Mouse (Mus musculus) bone marrow macrophage, adult 2 months (primary cell): ENCODE results near the gene Mapkapk3. TPM values are rescaled to one million over a fixed set of nuclear protein-coding genes. Genes with fewer than 3 reads are reported as not detected.

Source experiments
- H3K27ac ChIP-seq: 2 replicates; pipeline ENCODE4 v1.5.1; 2012; ENCODE audit warnings: low read depth, low read length; ENCODE audit not compliant: insufficient read depth
- H3K4me1 ChIP-seq: 2 replicates; pipeline ENCODE4 v1.6.1; 2012; ENCODE audit warnings: low read length; ENCODE audit not compliant: control insufficient read depth, insufficient read depth
- H3K4me3 ChIP-seq: 2 replicates; pipeline ENCODE4 v1.5.1; 2012; ENCODE audit warnings: mild to moderate bottlenecking, low read length, moderate library complexity; ENCODE audit not compliant: insufficient read depth
- CTCF ChIP-seq: IDR thresholded peaks from 2 replicates; pipeline ENCODE4 v1.5.1; 2012; ENCODE audit warnings: low read depth, mild to moderate bottlenecking, low read length, moderate library complexity
- POLR2A ChIP-seq: IDR thresholded peaks from 2 replicates; pipeline ENCODE4 v1.6.1; 2012; ENCODE audit warnings: mild to moderate bottlenecking, low read depth, low read length, borderline replicate concordance
- polyA plus RNA-seq: library from polyadenylated mRNA; stranded (reverse); fragments of >200 nt; gene quantifications from 2 replicates; pipeline ENCODE4 v1.2.4, GENCODE M21; 2012; ENCODE audit not compliant: missing spikeins, insufficient read depth, insufficient read length

The Mapkapk3 gene
- polyA plus RNA-seq, 1 experiment = 51.9 TPM

GRCm38 (mm10) chr9:107267721-107268402, 21.8 kb downstream of the Mapkapk3 start:
- TF ChIP-seq CTCF (no peak), POLR2A (no peak)
- peaks cover 74% of the 10 kb centered on the region for H3K4me1 ChIP-seq
- peak overlapping the region; percentile 70 for H3K27ac ChIP-seq
- H3K4me3 ChIP-seq = no peak overlapping the region

- H3K4me3 ChIP-seq = no peak overlapping the region
- TF ChIP-seq POLR2A (no peak), CTCF (no peak)
- no peak overlapping the region for H3K27ac ChIP-seq
- peaks cover 80% of the 10 kb centered on the region for H3K4me1 ChIP-seq
Observed at GRCm38 (mm10) chr9:107267028-107267427, 22.6 kb downstream of the Mapkapk3 start.

DNA sequence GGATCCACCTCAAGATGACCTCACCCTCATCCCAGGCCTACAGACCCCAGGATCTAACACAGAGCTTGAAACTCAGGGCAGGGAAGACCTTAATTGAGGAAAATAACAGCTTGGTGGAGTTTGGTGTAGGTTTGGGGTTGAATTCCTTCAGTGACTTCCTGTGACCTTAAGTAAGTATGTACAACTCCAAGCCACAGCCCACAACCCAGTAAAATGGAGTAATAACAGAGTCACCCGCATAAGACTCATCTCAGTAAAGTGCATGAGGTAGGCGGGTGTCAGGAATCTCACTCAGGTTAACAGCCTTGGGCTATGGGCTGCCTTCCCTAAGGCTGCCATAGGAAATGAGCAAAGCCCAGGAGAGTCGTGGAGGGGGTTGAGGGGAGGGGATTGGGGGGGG, 24.9 kb downstream of the Mapkapk3 start:
- H3K4me1 ChIP-seq = peaks cover 81% of the 10 kb centered on the region
- TF ChIP-seq POLR2A (no peak), CTCF (no peak)

DNA sequence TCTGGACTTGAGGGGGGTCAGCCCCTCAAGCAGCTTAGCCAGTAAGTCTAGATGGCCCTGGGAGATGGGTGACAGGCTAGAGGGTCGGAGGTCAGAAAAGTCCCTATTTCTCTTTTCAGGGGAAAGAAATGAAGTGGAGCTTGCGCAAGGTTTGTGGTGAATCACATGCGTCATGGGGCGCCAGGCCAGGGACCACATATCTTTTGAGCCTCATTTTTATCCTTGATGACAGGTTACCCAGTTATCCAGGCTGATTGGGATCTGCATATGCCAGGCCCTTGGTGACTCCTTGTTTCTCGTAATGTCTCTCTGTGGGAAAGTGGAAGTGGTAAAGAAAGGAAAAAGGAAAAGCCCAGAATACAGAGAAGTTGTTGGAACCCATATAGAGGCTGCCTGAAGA, 25.8 kb downstream of the Mapkapk3 start:
- H3K4me1 ChIP-seq = peaks cover 87% of the 10 kb centered on the region
- no peak for TF ChIP-seq POLR2A
- no peak for TF ChIP-seq CTCF
- no peak overlapping the region for H3K4me3 ChIP-seq

More for the DNA sequence above, 24.9 kb downstream of the Mapkapk3 start:
- H3K4me3 ChIP-seq = no peak overlapping the region
- peak overlapping the region; percentile 76 for H3K27ac ChIP-seq

DNA sequence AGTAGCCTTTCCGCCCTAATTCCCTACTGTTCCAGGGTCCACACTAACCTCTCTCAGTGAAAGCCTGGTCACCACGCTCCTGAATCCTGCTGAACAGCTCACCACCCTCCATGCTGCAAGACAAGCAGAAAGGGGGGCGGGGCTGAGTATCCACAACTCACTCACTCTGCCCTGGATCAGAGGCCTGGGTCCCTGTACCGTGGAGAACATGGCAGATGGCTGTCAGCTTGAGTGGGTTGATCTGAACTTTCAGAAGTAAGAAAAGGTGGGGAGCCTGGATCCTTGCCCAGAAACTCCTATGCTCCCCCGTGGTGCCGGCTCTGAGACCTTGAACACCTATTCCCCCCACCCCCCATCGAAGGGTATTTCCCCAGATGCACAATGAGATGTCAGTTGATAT, 27.3 kb downstream of the Mapkapk3 start:
- Histone ChIP-seq H3K4me1 (peaks cover 84% of the 10 kb centered on the region), H3K4me3 (no peak overlapping the region), H3K27ac (no peak overlapping the region)
- TF ChIP-seq POLR2A (no peak), CTCF (no peak)

More for the DNA sequence above, 25.8 kb downstream of the Mapkapk3 start:
- peak overlapping the region; percentile 76 for H3K27ac ChIP-seq

DNA sequence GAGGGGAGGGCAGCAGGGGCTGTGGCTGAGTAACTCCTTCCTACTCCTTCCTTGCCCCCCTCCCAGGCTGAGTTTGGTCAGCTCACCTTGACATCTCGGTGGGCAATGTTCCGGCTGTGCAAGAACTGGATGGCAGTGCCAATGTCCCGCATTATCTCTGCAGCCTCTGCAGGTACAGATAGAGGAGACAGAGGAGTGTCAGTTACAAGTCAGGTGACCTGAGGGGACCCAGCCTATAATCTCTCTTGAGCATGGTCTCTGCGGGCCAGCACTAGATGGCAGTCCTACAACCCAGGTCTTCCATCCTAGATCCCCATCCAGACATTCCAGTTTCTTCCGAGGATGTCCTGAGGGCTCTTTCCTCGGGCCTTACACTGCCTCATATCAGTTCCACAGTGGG, 27.9 kb downstream of the Mapkapk3 start:
- Histone ChIP-seq H3K4me1 (peaks cover 78% of the 10 kb centered on the region), H3K27ac (0 out of 2 replicates have a peak overlapping the region, but pooled peaks have one; percentile 85), H3K4me3 (no peak overlapping the region)
- TF ChIP-seq CTCF (no peak), POLR2A (no peak)

DNA sequence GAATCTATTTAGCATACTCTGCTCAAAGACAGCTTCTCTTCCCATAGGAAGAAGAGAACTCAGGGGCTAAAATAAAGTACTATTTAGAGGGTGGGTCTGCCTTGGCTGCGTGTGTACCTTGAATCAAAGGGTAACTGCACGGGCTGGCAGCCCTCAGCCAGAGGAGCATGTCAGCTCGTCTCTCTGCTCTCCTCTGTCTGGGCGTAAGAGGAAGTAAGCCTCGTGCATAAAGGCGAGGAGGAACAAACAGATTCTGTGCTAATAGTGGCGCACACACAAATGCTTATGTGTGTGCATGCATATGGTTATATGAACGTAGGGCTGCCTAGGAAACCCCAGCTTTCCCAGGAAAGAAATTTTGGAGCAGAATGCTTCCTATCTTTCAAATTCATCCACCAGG, 28.8 kb downstream of the Mapkapk3 start:
- no peak overlapping the region for H3K4me3 ChIP-seq
- peaks cover 70% of the 10 kb centered on the region for H3K4me1 ChIP-seq
- no peak for TF ChIP-seq POLR2A
- TF ChIP-seq CTCF = no peak
- peak overlapping the region; percentile 85 for H3K27ac ChIP-seq

GRCm38 (mm10) chr9:107260429-107260828, 29.2 kb downstream of the Mapkapk3 start:
- TF ChIP-seq POLR2A = no peak
- no peak for TF ChIP-seq CTCF
- H3K4me3 ChIP-seq = no peak overlapping the region
- peak overlapping the region; percentile 75 for H3K27ac ChIP-seq
- H3K4me1 ChIP-seq = peaks cover 66% of the 10 kb centered on the region

DNA sequence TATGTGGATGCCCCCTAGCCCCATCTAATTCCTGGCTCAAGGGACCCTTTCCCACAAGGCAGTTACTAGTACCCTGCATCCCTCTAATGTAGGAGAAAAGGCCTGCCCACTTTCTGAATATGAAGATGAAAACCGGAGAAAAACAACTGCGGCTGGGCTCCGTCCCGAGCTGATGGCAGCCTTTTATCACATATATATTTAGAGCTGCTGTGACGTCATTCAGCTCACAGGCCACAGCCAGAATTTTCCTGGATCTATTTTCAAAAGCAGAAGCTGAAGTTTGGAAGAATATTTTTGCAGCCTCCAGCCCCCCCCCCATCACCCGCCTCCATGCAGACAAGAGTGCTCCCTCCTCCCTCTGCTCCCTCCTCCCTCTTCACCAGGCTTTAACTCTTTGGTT, 30.1 kb downstream of the Mapkapk3 start:
- Histone ChIP-seq H3K4me1 (peaks cover 58% of the 10 kb centered on the region), H3K4me3 (no peak overlapping the region), H3K27ac (peak overlapping the region; percentile 75)
- TF ChIP-seq CTCF (no peak), POLR2A (no peak)

DNA sequence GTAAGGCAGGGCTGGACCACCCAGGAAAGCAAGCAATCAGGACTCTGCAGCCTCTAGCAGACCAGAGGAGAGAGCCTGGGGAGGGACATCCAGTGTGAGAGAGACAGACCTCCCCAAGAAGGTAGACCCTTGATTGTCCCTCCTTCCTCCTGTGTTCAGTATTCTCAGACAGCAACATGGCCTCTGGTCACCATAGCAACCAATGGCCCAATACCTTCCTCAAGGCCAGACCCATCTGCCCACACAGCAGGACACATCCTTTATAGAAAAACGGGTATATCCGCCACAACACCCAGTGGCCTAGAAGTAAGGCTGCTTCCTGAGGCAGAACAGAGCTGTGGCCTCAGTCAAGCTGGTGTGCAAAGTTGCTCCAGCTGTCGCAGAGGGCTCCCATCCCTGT, 34.1 kb downstream of the Mapkapk3 start:
- peaks cover 21% of the 10 kb centered on the region for H3K4me1 ChIP-seq
- TF ChIP-seq POLR2A (no peak), CTCF (no peak)
- no peak overlapping the region for H3K4me3 ChIP-seq
- H3K27ac ChIP-seq = no peak overlapping the region
